Mouse (Mus musculus) cerebellum, postnatal 25 days (tissue): ENCODE results near the gene Snapc2.

Experiments used
- DNase-seq, 2 experiments: peaks; one replicate each; pipeline ENCODE4 v3.0.0; 2021; ENCODE audit warnings: mixed read lengths in 2 of 2

Gene Snapc2

GRCm38 (mm10) chr8:4269609-4270008 is 16.7 kb downstream of the Snapc2 start:
- peak in 1 of 2 experiments; percentile 53 for DNase-seq

- peak; percentile 98 for DNase-seq
These were observed 22.6 kb downstream of the Snapc2 start, which contains the start of gene Timm44 for GRCm38 (mm10) chr8:4275275-4276110. TSS of gene Timm44 (minus strand) at chr8:4275913.

- DNase-seq = no peak
These were observed 23.2 kb downstream of the Snapc2 start for GRCm38 (mm10) chr8:4276111-4276465.

GRCm38 (mm10) chr8:4292738-4293137 is 39.9 kb downstream of the Snapc2 start:
- no peak for DNase-seq

GRCm38 (mm10) chr8:4297822-4298221 is 44.9 kb downstream of the Snapc2 start:
- DNase-seq = no peak

- no peak for DNase-seq
These were observed 51.3 kb downstream of the Snapc2 start for GRCm38 (mm10) chr8:4304124-4304547.
